Mouse (Mus musculus): ENCODE data around the gene Mdm2. TPM values are rescaled to one million over a fixed set of nuclear protein-coding genes. Genes with fewer than 3 reads are reported as not detected.

The Mdm2 gene
- polyA plus RNA-seq, 1 experiment from 2014 or later, result 76.5 TPM

DNA sequence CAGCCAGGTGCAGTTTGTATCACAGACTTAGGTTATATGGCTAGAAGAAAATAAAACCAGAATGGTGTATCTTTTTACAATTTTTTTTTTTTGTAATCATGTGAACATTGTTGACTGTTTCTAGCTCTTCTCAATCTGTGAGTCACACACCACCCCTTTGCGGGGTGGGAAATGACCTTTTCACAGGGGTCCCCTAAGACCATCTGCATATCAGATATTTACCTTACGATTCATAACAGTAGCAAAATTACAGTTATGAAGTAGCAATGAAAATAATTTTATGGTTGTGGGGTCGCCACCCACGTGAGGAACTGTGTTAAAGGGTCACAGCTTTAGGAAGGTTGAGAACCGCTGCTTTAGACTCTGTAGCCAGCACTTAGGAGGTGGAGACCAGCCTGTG, 39.8 kb downstream of the Mdm2 start:
- Histone ChIP-seq H3K4me2 (no peak overlapping the region), H3K36me3 (replicated peaks) (no peaks in the 10 kb centered on the region), H3K27me3 (0 out of 2 replicates have a peak, but pooled peaks cover 7% of the 10 kb centered on the region), H3K4me3 (replicated peaks) (no peak overlapping the region), H3K4me1 (peaks cover 8% of the 10 kb centered on the region; the same call in 1 of the 2 replicates), H3K27ac (no peak overlapping the region), H3K9me3 (no peaks in the 10 kb centered on the region), H3K9ac (no peak overlapping the region)
- no peak for ATAC-seq (ENCODE audit: low FRiP score)
- WGBS, result 88% methylated on average over 5 of the region's 5 CpGs

GRCm38 (mm10) chr10:117670092-117670491, 40.5 kb downstream of the Mdm2 start:
- no peak overlapping the region for H3K4me2 ChIP-seq
- H3K36me3 ChIP-seq (replicated peaks), result no peaks in the 10 kb centered on the region
- H3K4me3 ChIP-seq (replicated peaks), result no peak overlapping the region
- no peak for ATAC-seq (ENCODE audit: low FRiP score)
- H3K9ac ChIP-seq, result no peak overlapping the region
- no peaks in the 10 kb centered on the region for H3K9me3 ChIP-seq
- 0 out of 2 replicates have a peak, but pooled peaks cover 7% of the 10 kb centered on the region for H3K27me3 ChIP-seq
- H3K27ac ChIP-seq, result no peak overlapping the region
- H3K4me1 ChIP-seq, result 0 out of 2 replicates have a peak, but pooled peaks cover 2% of the 10 kb centered on the region
- WGBS, result 77% methylated on average over 3 of the region's 3 CpGs

DNA sequence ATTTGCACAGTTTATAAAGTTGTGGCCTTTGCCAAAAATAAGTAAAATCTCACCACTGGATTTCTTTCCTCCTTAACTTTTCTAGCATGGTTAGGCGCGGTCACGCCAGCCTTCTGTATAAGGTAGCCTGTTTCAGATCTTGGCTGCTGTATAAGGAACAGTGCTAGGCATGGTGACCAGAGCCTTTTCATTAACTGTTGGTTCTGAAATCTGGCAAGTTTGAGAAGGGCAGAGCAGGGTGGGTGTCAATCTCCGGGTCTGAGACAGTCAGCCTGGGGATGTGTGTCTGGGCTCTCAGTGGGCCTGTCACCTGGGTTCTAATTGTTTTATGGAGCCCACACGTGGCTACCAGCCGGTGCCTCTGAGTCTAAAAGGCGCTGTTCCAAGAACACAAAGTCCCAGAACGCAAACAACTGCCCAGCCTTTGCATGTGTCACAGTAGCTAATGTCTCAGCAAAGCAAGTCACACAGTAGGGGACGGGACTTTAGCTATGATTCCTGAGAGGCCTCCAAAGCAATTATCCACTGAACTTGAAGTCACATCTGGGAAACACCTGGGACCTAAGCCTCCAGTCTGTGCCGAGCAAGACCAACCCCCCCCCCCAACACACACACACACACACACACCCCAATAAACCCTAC, 41.0 kb downstream of the Mdm2 start:
- WGBS, result 74% methylated on average over 10 of the region's 10 CpGs
- Histone ChIP-seq H3K9me3 (no peaks in the 10 kb centered on the region), H3K36me3 (replicated peaks) (no peaks in the 10 kb centered on the region), H3K9ac (no peak overlapping the region), H3K27ac (no peak overlapping the region), H3K27me3 (0 out of 2 replicates have a peak, but pooled peaks cover 7% of the 10 kb centered on the region), H3K4me2 (no peak overlapping the region), H3K4me3 (replicated peaks) (no peak overlapping the region), H3K4me1 (0 out of 2 replicates have a peak, but pooled peaks cover 2% of the 10 kb centered on the region)
- ATAC-seq (ENCODE audit: low FRiP score), result no peak

GRCm38 (mm10) chr10:117668546-117669300, 41.8 kb downstream of the Mdm2 start:
- no peak overlapping the region for H3K27ac ChIP-seq
- no peak for ATAC-seq (ENCODE audit: low FRiP score)
- no peaks in the 10 kb centered on the region for H3K9me3 ChIP-seq
- no peak overlapping the region for H3K4me2 ChIP-seq
- WGBS, result 93% methylated on average over 10 of the region's 10 CpGs
- no peak overlapping the region for H3K4me3 ChIP-seq (replicated peaks)
- no peaks in the 10 kb centered on the region for H3K36me3 ChIP-seq (replicated peaks)
- peaks cover 4% of the 10 kb centered on the region; the same call in 1 of the 2 replicates for H3K4me1 ChIP-seq
- H3K9ac ChIP-seq, result no peak overlapping the region
- 0 out of 2 replicates have a peak, but pooled peaks cover 4% of the 10 kb centered on the region for H3K27me3 ChIP-seq

DNA sequence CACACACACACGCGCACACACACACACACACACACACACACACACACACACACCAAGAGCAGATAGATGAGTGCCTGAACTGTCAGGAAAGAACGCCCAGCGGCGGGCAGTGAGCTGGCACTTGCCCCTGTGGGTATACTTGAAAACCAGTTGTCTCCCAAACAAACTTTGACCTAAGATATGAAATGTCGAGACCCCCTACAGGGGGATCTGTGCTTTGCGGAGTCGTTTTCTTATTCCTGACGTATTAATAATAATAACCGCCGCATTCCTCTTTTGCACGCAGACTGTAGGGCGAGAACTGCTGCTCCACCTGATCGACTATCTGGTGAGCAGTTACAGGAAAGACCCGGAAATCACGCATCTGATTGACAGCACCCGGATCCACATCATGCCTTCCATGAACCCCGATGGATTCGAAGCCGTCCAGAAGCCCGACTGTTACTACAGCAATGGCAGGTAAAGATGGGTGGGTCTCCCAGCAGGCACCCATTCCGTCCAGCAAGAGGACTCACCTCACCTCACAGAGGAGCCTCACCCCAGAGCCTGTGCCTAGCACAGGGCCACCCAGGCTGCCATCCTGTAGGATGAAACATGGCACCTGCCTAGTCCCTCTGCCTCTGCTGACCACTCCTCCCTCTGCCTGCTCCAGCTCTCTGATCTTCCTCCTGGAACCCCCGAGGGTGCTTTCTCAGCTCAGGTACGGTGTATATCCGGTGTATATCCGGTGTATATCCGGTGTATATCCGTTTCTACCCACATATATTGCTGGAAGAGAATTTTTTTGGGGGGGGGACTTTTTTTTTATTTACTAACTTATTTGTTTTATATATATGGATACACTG, 42.7 kb downstream of the Mdm2 start:
- H3K27me3 ChIP-seq, result 0 out of 2 replicates have a peak, but pooled peaks cover 4% of the 10 kb centered on the region
- H3K9ac ChIP-seq, result no peak overlapping the region
- WGBS, result 94% methylated on average over 28 of the region's 28 CpGs
- H3K27ac ChIP-seq, result no peak overlapping the region
- H3K4me3 ChIP-seq (replicated peaks), result no peak overlapping the region
- H3K4me1 ChIP-seq, result peaks cover 7% of the 10 kb centered on the region; the same call in 1 of the 2 replicates
- no peak overlapping the region for H3K4me2 ChIP-seq
- no peaks in the 10 kb centered on the region for H3K36me3 ChIP-seq (replicated peaks)
- no peaks in the 10 kb centered on the region for H3K9me3 ChIP-seq
- ATAC-seq (ENCODE audit: low FRiP score), result no peak

DNA sequence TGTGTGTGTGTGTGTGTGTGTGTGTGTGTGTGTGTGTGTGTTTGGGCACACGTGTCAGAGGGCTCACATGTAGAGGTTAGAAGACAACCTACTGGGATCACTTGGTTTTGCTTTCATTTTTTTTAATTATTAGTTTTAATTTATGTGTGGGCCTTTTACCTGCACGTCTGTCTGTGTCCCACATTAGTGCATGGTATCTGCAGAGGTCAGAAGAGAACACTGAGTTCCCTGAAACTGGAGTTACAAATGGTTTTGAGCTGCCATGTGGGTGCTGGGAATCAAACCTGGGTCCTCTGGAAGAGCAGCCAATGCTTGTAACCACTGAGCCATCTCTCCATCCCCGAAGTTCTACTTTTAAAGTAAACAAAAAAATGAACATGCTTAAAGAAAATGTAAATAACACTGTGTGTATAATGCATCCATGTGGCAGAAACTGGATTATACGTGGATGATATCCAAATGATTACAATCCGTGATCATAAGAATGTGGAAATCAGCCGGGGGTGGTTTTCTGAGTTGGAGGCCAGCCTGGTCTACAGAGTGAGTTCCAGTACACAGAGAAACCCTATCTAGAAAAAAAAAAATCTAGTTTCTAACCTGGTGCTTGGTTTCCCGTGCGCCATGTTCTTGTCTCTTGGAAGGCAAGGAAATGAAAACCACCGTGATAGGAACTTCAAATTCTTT, 43.5 kb downstream of the Mdm2 start:
- H3K4me2 ChIP-seq, result no peak overlapping the region
- H3K9me3 ChIP-seq, result no peaks in the 10 kb centered on the region
- H3K36me3 ChIP-seq (replicated peaks), result no peaks in the 10 kb centered on the region
- H3K27me3 ChIP-seq, result 0 out of 2 replicates have a peak, but pooled peaks cover 4% of the 10 kb centered on the region
- no peak overlapping the region for H3K4me3 ChIP-seq (replicated peaks)
- peaks cover 7% of the 10 kb centered on the region; the same call in 1 of the 2 replicates for H3K4me1 ChIP-seq
- no peak overlapping the region for H3K9ac ChIP-seq
- no peak overlapping the region for H3K27ac ChIP-seq
- ATAC-seq (ENCODE audit: low FRiP score), result no peak
- WGBS, result 96% methylated on average over 9 of the region's 9 CpGs

DNA sequence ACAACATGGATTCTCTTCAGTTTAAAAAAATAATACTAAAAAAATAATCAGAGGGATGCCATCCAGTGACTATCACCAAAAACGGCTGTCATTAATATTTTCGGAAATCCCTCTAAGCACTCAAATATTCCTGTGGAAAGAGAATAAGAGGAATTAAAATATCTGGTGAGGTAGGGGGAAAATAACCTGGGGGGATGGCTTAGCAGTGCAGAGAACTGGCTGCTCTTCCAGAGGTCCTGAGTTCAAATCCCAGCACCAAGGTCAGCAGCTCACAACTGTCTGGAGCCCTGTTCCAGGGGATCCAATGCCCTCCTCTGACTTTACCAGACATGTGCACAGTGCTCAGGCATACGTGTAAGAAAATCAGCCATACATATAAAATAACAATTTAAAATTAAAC, 44.2 kb downstream of the Mdm2 start:
- WGBS, result 90% methylated on average over 3 of the region's 3 CpGs
- Histone ChIP-seq H3K27ac (no peak overlapping the region), H3K27me3 (no peaks in the 10 kb centered on the region), H3K4me1 (peaks cover 7% of the 10 kb centered on the region; the same call in 1 of the 2 replicates), H3K9ac (no peak overlapping the region), H3K4me2 (no peak overlapping the region), H3K36me3 (replicated peaks) (no peaks in the 10 kb centered on the region), H3K4me3 (replicated peaks) (no peak overlapping the region), H3K9me3 (no peaks in the 10 kb centered on the region)
- ATAC-seq (ENCODE audit: low FRiP score), result no peak

DNA sequence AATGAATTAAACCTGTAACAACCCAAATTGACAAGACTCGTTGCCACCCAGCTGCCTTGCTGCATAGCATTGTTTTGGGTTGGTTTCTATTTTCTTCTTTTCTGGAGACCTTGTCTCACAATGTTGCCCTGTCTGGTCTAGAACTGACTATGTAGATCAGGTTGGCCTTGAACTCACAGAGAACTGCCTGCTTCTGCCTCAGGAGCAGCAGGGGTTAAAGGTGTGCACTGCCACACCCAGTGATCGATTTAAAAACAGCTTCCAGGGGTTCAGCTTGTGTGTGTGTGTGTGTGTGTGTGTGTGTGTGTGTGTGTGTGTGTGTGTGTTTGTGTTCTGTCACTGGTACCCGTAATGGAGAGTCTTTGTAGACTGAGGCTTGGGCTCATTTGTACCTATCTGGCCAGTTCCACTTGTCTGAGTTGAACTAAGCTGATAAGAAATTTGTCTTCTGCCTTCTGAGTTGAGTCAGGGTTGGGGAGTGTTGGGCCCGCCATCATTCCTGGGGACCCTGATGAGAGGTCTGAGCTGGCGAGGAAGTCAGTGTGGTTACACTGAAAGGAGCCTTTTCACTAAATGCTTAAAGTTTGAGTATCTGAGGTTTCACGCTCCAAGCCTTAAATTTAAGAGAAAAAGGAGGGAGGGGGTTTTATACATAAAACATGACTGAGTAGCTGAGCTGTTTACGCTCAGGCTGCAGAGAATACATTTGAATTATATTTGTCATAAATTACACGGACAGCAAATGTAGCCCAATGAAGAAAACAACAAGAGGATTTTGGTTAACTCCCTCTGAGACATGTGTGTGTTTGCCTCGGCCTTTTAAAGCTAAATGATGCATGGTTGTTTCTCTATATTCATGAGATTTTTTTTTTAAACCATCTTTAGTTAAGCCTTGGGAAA, 44.9 kb downstream of the Mdm2 start:
- Histone ChIP-seq H3K27me3 (no peaks in the 10 kb centered on the region), H3K27ac (no peak overlapping the region), H3K4me3 (replicated peaks) (no peak overlapping the region), H3K4me2 (no peak overlapping the region), H3K9ac (no peak overlapping the region), H3K4me1 (peaks cover 7% of the 10 kb centered on the region; the same call in 1 of the 2 replicates), H3K36me3 (replicated peaks) (no peaks in the 10 kb centered on the region), H3K9me3 (no peaks in the 10 kb centered on the region)
- no peak for ATAC-seq (ENCODE audit: low FRiP score)
- 84% methylated on average over 9 of the region's 9 CpGs for WGBS

GRCm38 (mm10) chr10:117664926-117665209, 45.7 kb downstream of the Mdm2 start:
- Histone ChIP-seq H3K4me2 (no peak overlapping the region), H3K4me3 (replicated peaks) (no peak overlapping the region), H3K27me3 (no peaks in the 10 kb centered on the region), H3K27ac (no peak overlapping the region), H3K9ac (no peak overlapping the region), H3K9me3 (no peaks in the 10 kb centered on the region), H3K36me3 (replicated peaks) (no peaks in the 10 kb centered on the region), H3K4me1 (peaks cover 7% of the 10 kb centered on the region; the same call in 1 of the 2 replicates)
- no peak for ATAC-seq (ENCODE audit: low FRiP score)

DNA sequence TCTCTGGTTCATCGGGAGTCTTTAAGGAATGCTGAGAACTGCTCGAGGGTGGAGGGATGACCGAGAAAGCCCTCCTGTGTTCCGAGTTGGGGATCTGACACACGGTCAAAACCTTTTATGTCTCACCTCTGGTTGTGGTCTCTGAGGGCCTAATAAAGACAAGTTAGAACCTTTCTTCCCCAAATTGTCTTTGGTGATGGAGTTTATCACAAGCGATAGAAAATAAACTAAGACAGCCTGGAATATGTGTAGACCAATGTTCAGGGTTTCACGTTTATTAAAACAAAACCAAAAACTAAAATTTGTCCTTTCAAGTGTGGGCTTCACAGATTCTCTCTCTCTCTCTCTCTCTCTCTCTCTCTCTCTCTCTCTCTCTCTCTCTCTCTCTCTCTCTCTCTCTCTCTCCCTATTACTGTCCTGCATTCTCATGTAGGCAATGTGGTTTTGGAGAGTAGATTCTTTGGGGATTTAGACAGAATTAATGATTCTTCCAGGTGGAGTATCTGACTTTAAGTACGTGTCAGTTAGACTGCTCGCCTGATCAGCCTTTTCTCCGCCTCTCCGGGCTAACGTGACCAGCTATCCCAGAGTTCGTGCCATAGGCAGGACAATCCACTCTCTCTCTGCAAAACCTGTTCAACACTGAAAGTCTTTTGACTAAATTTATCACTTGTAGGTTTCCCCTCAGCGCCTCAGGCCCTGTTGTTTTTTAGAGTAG, 46.2 kb downstream of the Mdm2 start:
- H3K36me3 ChIP-seq (replicated peaks), result no peaks in the 10 kb centered on the region
- peak overlapping the region; percentile 19; the same call in 1 of the 2 replicates for H3K4me2 ChIP-seq
- H3K9me3 ChIP-seq, result no peaks in the 10 kb centered on the region
- H3K4me3 ChIP-seq (replicated peaks), result no peak overlapping the region
- no peak overlapping the region for H3K27ac ChIP-seq
- H3K27me3 ChIP-seq, result no peaks in the 10 kb centered on the region
- peaks cover 5% of the 10 kb centered on the region; the same call in 1 of the 2 replicates for H3K4me1 ChIP-seq
- H3K9ac ChIP-seq, result no peak overlapping the region
- WGBS, result 68% methylated on average over 14 of the region's 14 CpGs
- no peak for ATAC-seq (ENCODE audit: low FRiP score)

GRCm38 (mm10) chr10:117663865-117664200, 46.7 kb downstream of the Mdm2 start:
- 22% methylated on average over 9 of the region's 9 CpGs for WGBS
- no peak overlapping the region for H3K27ac ChIP-seq
- no peak overlapping the region for H3K9ac ChIP-seq
- no peak overlapping the region for H3K4me3 ChIP-seq (replicated peaks)
- H3K9me3 ChIP-seq, result no peaks in the 10 kb centered on the region
- no peak for ATAC-seq (ENCODE audit: low FRiP score)
- peak overlapping the region; percentile 19; the same call in 1 of the 2 replicates for H3K4me2 ChIP-seq
- H3K36me3 ChIP-seq (replicated peaks), result no peaks in the 10 kb centered on the region
- H3K27me3 ChIP-seq, result no peaks in the 10 kb centered on the region
- peaks cover 5% of the 10 kb centered on the region; the same call in 1 of the 2 replicates for H3K4me1 ChIP-seq
